Mouse (Mus musculus): ENCODE results near the gene Ttc24.
A peak's percentile ranks its signal among the peaks of the same experiment; 100 is the strongest.

The Ttc24 gene

DNA sequence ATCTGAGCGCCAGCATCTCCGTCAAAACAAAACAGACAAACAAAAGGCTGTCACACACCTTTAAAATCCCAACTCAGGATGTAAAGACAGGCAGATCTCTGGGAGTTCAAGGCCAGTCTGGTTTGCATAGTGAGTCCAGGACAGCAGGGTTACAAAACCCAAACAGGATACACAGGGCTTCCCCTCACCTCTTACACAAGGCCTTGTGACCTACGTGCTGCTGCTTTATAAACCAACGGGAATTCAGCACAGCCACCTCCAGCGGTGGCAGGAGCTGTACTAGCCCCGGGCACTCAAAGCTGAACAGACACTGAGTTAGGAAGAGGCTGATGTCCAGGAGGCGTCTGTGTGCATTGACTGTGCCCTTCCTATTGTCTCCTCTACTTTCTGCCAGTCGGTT is 663 bp downstream of the Ttc24 start:
- no peak for DNase-seq (ENCODE audit: low read depth)

- no peak for DNase-seq (ENCODE audit: low read depth)
Measured at GRCm38 (mm10) chr3:88074766-88075165, 3.3 kb downstream of the Ttc24 start.

DNA sequence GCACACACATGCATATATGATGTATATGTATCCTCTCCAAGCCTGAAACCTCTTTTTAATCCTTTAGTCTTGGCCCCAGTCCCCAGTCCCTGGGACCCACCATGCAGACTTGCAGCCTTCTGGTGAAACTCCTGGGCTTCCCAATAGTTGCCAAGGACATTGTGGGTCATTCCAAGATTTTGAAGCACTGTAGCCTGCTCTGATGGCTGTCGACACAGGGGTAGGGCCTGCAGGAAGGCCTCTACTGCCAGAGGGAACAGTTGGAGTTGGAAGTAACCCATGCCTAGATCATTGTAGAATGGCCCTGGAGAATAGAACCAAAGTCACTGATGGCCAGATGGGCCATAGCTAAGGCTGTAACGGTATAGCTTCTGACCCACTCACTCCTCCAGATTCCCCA is 3.8 kb downstream of the Ttc24 start:
- no peak for DNase-seq (ENCODE audit: low read depth)

DNA sequence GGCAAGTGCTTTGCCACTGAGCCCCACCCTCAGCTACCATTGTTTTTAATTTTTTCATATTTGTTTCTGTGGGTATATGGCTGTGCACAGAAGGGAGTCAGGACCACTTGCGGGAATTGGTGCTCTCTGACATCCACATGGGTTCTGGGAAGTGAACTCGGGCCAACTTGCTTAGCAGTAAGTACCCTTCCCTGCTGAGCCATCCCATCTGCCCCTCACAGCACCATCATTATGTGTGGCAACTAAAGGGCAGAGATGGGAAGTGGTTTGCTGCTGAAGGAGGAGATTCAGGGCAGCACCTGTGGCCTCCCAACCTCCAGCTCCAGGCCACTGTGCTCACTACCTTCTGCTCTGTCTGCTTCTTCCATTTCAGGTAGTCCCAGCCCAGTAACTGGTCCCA is 4.5 kb downstream of the Ttc24 start:
- no peak for DNase-seq (ENCODE audit: low read depth)

- peak; percentile 62 for DNase-seq (ENCODE audit: low read depth)
Measured at GRCm38 (mm10) chr3:88071783-88072182, 6.3 kb downstream of the Ttc24 start.

GRCm38 (mm10) chr3:88068386-88068785 is 9.7 kb downstream of the Ttc24 start:
- no peak for DNase-seq (ENCODE audit: low read depth)

DNA sequence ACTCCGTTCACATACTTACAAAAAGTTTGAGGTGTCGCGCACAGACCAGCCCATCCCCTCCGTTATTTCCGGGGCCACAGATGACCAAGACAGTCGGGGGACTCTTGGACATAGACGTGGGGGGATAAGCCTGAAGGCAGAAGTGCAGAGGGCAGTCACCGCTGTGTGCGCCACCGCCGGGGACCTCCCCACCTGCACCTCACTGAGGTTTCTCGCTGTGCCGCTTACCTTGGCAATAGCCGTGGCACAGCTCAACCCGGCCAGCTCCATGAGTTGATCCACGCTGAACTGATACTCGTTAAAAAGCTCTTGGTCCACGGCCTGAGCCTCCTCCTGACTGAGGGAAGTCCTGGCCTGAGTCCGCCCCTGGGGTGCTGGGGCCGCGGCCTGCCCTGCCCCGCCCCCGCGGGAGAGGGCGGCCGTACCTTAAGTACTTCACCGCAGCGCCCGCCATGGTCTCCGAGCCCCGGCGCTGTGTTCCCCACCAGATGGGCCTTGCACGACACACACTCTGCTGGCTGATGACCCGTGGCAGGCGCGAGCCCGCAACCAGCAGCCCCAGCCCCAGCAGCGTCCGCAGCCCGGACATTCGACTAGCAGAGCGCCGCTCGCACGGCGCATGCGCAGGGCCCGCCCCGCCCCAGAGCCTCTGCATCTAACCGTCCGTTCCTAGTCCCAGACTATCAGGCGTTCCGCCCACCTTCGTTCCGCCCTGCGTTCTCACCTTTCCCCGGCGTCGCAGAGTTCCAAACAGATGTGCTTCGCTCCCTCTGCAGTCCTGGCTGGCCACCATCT is 20.0 kb downstream of the Ttc24 start, which contains the start of gene Naxe:
Gene Naxe (minus strand): TSS at position 594 of the 795 bp plus-strand sequence.
- DNase-seq (ENCODE audit: low read depth), result peak; percentile 66

DNA sequence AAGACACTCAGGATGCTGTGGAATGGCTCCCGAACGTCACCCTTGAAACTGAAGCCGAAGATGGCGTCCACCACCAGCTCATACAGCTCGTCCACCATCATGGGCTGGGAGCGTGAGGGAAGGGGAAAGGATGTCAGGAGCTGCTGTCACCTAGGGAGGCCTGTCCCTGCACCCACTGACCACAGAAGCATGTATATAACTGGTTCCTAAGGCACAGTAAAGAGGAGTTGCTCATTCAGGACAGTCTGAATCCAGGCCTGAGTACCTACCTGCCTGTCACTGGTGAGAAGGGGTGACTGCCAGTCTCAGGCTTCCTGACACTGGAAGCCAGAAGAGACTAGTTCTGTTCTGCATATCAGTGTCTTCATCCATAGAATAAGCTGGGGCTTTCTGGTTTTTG is 21.1 kb downstream of the Ttc24 start:
- no peak for DNase-seq (ENCODE audit: low read depth)

DNA sequence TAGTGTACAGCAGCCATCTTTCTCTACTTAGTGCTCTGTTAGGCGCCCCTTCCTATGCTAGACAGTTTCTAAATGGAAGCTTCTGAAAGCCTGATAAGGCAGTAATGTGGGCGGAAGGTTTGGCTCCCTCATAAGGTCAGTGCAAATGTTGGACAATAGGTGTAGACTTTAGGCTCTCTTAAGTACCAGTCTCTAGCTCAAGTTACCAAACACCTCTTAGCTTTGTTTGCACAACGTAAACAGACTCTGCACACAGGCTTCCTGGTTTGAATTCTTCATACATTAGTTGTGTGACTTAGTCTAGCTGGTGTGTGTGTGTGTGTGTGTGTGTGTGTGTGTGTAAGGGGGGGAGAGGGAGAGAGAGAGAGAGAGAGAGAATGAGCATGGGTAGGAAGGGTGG is 28.6 kb downstream of the Ttc24 start:
- DNase-seq (ENCODE audit: low read depth), result no peak

DNA sequence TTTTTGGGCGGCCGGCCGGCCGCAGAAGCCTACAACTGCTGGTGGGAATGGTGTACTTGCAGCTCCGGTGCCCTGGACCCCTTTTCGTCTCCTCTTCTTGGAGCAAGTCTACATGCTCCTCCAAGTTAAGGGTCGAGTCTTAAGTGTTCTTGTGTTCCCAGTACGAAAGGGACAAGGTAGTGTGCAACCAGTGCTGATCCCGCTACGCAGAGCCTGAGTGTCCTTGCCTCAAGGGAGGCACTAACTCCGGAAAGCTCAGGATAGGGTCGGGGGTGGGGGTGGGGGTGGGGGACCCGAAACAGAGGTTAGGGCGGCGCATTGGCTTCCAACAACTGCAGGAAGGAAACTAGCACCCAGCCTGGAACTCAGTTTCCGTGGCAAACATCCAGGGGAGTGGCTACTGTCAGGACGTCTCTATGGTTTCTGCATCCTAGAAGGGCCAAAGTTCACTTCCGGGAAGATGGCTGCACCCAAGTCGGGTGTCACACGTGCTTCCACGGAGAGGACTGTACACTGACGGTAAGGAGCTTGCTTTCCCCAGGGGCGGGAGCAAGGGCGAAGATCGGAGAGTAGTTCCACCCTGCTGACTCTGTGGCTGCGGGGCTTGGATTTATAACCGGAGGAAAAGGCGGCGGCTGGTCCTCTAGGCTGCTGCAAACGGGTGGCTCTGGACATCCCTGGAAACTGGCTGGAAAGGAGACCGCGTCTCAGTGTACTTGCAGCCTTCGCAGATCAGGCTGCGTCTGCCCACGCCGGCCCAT is 35.3 kb downstream of the Ttc24 start, which contains the start of gene Gpatch4:
Gene Gpatch4 (plus strand): TSS at position 448 of the 761 bp plus-strand sequence.
- DNase-seq (ENCODE audit: low read depth), result peak; percentile 61

GRCm38 (mm10) chr3:88035561-88036293 is 42.4 kb downstream of the Ttc24 start:
- no peak for DNase-seq (ENCODE audit: low read depth)

DNA sequence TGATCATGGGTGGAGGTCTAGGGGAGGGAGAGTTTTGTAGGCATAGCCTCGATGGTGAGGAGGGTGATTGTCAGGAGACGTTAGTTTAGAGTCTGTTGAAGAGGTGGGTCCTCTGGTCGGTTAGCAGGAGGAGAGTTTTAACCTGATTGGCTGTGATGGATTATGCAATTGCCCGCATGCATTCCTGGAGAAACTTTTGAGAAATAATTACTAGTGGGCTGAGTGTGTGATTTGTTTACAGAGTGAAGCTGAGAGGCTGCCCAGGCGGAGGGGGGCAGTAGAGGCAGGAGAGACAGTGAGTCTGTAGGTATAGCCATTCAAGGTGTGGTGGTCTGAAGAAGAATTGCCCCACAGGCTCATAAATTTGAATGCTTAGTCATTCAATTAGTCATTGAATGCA is 44.6 kb downstream of the Ttc24 start:
- DNase-seq (ENCODE audit: low read depth), result no peak

GRCm38 (mm10) chr3:88030608-88031395 is 47.3 kb downstream of the Ttc24 start:
- no peak for DNase-seq (ENCODE audit: low read depth)

DNA sequence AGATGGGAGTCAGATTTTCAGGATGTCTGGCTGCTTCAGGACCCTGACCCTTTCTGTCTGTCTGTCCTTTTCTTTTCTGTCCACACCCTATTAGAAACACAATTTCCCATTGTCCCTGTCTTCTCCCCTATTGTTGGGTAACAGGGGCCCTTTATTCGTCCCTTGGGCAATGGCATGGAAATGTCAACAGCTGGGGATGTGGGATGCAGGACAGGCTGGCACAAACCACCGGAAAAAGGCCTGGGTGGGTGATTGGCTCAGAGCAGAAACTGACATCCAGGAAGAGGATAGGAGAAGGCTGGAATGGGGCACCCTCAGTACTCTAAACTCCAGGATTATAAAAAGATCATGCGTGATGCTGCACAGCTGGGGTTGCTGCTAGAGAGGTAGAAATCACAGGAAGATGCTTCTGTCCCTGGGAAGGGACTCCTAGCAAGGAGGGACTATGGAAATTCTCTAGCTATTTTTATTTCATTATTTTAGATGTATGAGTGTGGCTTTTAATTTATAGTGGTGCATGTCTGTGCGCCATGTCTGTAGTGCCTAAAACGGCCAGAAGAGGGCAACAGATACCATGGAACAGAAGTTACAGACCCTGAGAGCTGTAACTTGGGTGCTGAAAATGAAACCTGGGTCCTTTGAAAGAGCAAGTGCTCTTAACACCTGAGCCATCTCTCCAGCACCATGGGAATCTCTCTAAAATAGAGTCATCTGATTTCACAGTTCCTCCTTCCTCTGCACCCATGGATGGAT is 50.5 kb downstream of the Ttc24 start, which contains the start of gene Hapln2:
Gene Hapln2 (minus strand): TSS at position 150 of the 753 bp plus-strand sequence.
- DNase-seq (ENCODE audit: low read depth), result no peak

GRCm38 (mm10) chr3:88026823-88027222 is 51.3 kb downstream of the Ttc24 start:
- DNase-seq (ENCODE audit: low read depth), result no peak

GRCm38 (mm10) chr3:88023192-88024074 is 54.7 kb downstream of the Ttc24 start:
- DNase-seq (ENCODE audit: low read depth), result no peak

DNA sequence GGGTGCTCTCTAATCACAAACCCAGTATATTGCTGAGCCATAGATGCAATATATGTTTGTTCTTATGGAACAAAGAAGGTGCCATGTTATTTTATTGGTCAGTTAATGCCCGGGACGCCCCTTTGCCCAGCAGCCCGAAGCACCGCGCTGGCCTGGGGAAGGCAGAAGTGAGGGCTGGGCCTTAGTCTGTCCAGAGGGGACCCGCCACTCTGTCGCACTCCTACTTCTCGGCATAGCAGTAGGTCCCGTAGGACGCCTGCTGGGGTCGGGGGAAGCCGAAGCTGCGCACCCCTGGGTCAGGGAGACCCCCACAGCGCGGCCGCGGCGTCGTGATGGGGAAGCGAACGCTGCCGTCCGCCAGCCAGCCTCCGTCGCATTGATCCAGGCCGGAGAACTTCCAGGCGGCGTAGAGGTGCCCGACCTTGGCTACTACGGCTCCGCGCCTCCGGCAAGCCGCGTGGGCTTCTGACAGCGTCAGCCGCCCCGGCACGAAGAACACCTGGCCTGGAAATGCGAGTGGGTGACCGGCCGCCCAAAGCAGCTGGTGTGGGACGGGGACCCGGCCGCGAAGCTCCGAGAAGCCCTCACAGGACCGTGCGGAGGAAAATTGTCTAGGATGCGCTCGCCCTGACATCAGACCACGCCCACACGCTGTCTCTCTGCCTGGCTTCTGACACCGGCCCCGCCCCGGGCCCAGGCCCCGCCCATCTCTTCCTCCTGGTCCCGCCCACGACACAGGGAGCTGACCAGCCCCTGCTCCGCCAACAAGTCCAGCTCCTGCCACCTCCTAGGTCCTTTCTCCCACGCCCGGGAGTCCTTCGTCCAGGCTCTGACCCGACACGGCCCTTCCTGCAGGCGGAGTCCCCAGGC is 55.5 kb downstream of the Ttc24 start:
- no peak for DNase-seq (ENCODE audit: low read depth)
